Mouse (Mus musculus) limb, embryonic 14.5 days (tissue): ENCODE measurements around the gene Itpr2. TPM values are rescaled to one million over a fixed set of nuclear protein-coding genes. Genes with fewer than 3 reads are reported as not detected.

Experiments
- ATAC-seq: fragments of 200-750 bp; cut with Nextera tagmentation; 2 replicates; pipeline ENCODE4 v1.8.0; 2017; ENCODE audit warnings: low read depth, moderate number of reproducible peaks, moderate TSS enrichment; ENCODE audit not compliant: low FRiP score
- DNase-seq: peaks from one replicate; pipeline ENCODE4 v3.0.0-alpha.2; 2015; ENCODE audit warnings: low spot score
- H3K27ac ChIP-seq: fragments of 300-500 bp; sonication (generic); replicated peaks from 2 replicates; pipeline ENCODE4 v1.5.1; 2014; ENCODE audit warnings: low read depth, mild to moderate bottlenecking, low read length, moderate library complexity, mixed read lengths
- H3K27me3 ChIP-seq: fragments of 300-500 bp; sonication (generic); 2 replicates; pipeline ENCODE4 v1.6.1; 2014; ENCODE audit warnings: low read length, mixed read lengths; ENCODE audit not compliant: control insufficient read depth, insufficient read depth
- H3K36me3 ChIP-seq: fragments of 300-500 bp; sonication (generic); 2 replicates; pipeline ENCODE4 v1.6.1; 2014; ENCODE audit warnings: mild to moderate bottlenecking, low read length, moderate library complexity, mixed read lengths; ENCODE audit not compliant: control insufficient read depth, insufficient read depth
- H3K4me1 ChIP-seq: fragments of 300-500 bp; sonication (generic); 2 replicates; pipeline ENCODE4 v1.6.1; 2014; ENCODE audit warnings: antibody characterized with exemption, low read length, mixed read lengths; ENCODE audit not compliant: control insufficient read depth, insufficient read depth
- H3K4me2 ChIP-seq: fragments of 300-500 bp; sonication (generic); replicated peaks from 2 replicates; pipeline ENCODE4 v1.6.1; 2014; ENCODE audit warnings: low read depth, mild to moderate bottlenecking, low read length, moderate library complexity; ENCODE audit not compliant: severe bottlenecking
- H3K4me3 ChIP-seq: fragments of 300-500 bp; sonication (generic); replicated peaks from 2 replicates; pipeline ENCODE4 v1.5.1; 2014; ENCODE audit warnings: low read length
- H3K9ac ChIP-seq: fragments of 300-500 bp; sonication (generic); 2 replicates; pipeline ENCODE4 v1.6.1; 2014; ENCODE audit warnings: mild to moderate bottlenecking, low read depth, low read length, moderate library complexity; ENCODE audit not compliant: severe bottlenecking
- H3K9me3 ChIP-seq: fragments of 300-500 bp; sonication (generic); 2 replicates; pipeline ENCODE4 v1.6.1; 2016; ENCODE audit warnings: low read length; ENCODE audit not compliant: control insufficient read depth
- POLR2A ChIP-seq: fragments of 200-500 bp; IDR thresholded peaks from 2 replicates; pipeline ENCODE4 v1.8.0; 2012; ENCODE audit warnings: inconsistent platforms, mild to moderate bottlenecking, moderate library complexity, borderline replicate concordance; ENCODE audit not compliant: insufficient read depth, insufficient read length; ENCODE audit errors: extremely low read depth
- WGBS: fragments of 180-500 bp; shearing (Covaris S2); extraction: QIAGEN DNeasy Blood & Tissue Kit; methylation state at CpG from one replicate; pipeline ENCODE4 v1.1.7; 2014; 5-methylcytosine and 5-hydroxymethylcytosine counted together
- polyA plus RNA-seq, 2 experiments: library from polyadenylated mRNA; depleted of rRNA in 1 of 2; stranded (reverse) in 1 of 2; unstranded in 1 of 2; fragments of >200 nt; fragmentation: Nextera tagmentation in 1 of 2; extraction: Ambion mirVana in 1 of 2; gene quantifications; 2 replicates each; pipeline versions ENCODE4 v1.2.1 to v1.2.3; 2012 to 2014

Gene Itpr2
- polyA plus RNA-seq, 2 experiments, result 4.7 to 11.3 TPM

- TF ChIP-seq POLR2A, result no peak
- Histone ChIP-seq H3K4me2 (no peak overlapping the region), H3K4me3 (no peak overlapping the region), H3K4me1 (peaks cover 8% of the 10 kb centered on the region; the same call in 1 of the 2 replicates), H3K36me3 (no peaks in the 10 kb centered on the region), H3K9me3 (no peaks in the 10 kb centered on the region), H3K27me3 (no peaks in the 10 kb centered on the region), H3K9ac (no peak overlapping the region), H3K27ac (peak overlapping the region; percentile 38; the same call in 1 of the 2 replicates)
- DNase-seq, result no peak
- ATAC-seq, result no peak
- WGBS, result 61% methylated on average over 23 of the region's 23 CpGs
These were observed 280.4 kb downstream of the Itpr2 start for GRCm38 (mm10) chr6:146221371-146222336.

DNA sequence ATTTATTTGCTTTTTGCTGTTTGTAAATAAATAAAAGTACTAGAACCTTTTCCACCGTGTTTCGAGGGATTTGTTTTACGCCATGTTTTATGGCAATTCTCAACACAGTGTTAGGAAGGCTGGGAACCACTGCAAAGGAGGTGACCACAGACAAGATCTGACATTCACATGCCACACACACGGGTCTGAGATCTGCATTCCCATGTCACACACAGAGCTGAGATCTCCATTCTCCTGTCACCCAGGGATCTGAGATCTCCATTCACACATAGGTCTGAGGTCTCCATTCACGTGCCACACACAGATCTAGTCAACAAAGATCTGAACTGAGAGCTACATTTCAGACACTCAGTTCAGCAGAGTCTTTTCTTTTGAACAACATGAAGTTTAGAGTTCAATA lies 282.0 kb downstream of the Itpr2 start:
- H3K4me3 ChIP-seq, result no peak overlapping the region
- no peak overlapping the region for H3K9ac ChIP-seq
- no peaks in the 10 kb centered on the region for H3K36me3 ChIP-seq
- DNase-seq (no peak), ATAC-seq (no peak)
- H3K4me2 ChIP-seq, result no peak overlapping the region
- peaks cover 8% of the 10 kb centered on the region; the same call in 1 of the 2 replicates for H3K4me1 ChIP-seq
- no peaks in the 10 kb centered on the region for H3K9me3 ChIP-seq
- whole genome bisulfite sequencing, result 68% methylated on average over 5 of the region's 5 CpGs
- no peak for TF ChIP-seq POLR2A
- H3K27ac ChIP-seq, result no peak overlapping the region
- H3K27me3 ChIP-seq, result no peaks in the 10 kb centered on the region

- no peak overlapping the region for H3K27ac ChIP-seq
These were observed 282.5 kb downstream of the Itpr2 start for GRCm38 (mm10) chr6:146219534-146219933.

GRCm38 (mm10) chr6:146215302-146215701 lies 286.7 kb downstream of the Itpr2 start:
- Histone ChIP-seq H3K4me2 (no peak overlapping the region), H3K27me3 (no peaks in the 10 kb centered on the region), H3K4me1 (no peaks in the 10 kb centered on the region), H3K4me3 (no peak overlapping the region), H3K9ac (no peak overlapping the region), H3K27ac (no peak overlapping the region), H3K36me3 (no peaks in the 10 kb centered on the region), H3K9me3 (no peaks in the 10 kb centered on the region)
- no peak for ATAC-seq
- DNase-seq, result no peak
- 70% methylated on average over 2 of the region's 2 CpGs for whole genome bisulfite sequencing
- no peak for TF ChIP-seq POLR2A

More at GRCm38 (mm10) chr6:146219534-146219933, 282.5 kb downstream of the Itpr2 start:
- DNase-seq, result no peak
- Histone ChIP-seq H3K27me3 (no peaks in the 10 kb centered on the region), H3K9me3 (no peaks in the 10 kb centered on the region), H3K36me3 (no peaks in the 10 kb centered on the region), H3K9ac (no peak overlapping the region), H3K4me3 (no peak overlapping the region), H3K4me2 (no peak overlapping the region), H3K4me1 (peaks cover 8% of the 10 kb centered on the region; the same call in 1 of the 2 replicates)
- ATAC-seq, result no peak
- 85% methylated on average over 12 of the region's 12 CpGs for WGBS
- TF ChIP-seq POLR2A, result no peak

DNA sequence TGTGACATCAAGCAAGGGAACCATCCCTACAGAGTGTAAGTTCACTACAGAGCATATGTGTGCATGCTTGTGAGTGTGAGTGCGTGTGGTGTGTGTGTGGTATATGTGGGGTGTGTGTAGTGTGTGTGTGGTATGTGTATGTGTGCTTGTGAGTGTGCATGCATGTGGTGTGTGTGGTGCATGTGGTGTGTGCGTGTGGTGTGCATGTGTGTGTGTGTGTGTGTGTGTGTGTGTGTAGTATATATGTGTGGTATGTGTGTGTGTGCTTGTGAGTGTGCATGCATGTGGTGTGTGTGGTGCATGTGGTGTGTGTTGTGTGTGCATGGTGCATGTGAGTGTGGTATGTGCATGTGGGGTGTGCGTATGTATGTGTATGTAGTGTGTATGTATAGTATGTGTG lies 289.7 kb downstream of the Itpr2 start:
- DNase-seq (no peak), ATAC-seq (no peak)
- Histone ChIP-seq H3K27ac (no peak overlapping the region), H3K4me3 (no peak overlapping the region), H3K36me3 (no peaks in the 10 kb centered on the region), H3K27me3 (no peaks in the 10 kb centered on the region), H3K4me1 (peaks cover 7% of the 10 kb centered on the region; the same call in 1 of the 2 replicates), H3K4me2 (no peak overlapping the region), H3K9ac (no peak overlapping the region), H3K9me3 (no peaks in the 10 kb centered on the region)
- 97% methylated on average over 3 of the region's 3 CpGs for WGBS
- TF ChIP-seq POLR2A, result no peak
